Mouse (Mus musculus): ENCODE measurements at regions not wholly inside any gene's neighbourhood (a gene's known extent, or its start where the extent isn't known, plus 50 kb on each side); places are given as distances from the start of the nearest gene placed in this dataset.

GRCm38 (mm10) chr2:179210164-179210805, 231.9 kb upstream of the Cdh4 start:
- no peak for ATAC-seq (replicated peaks; ENCODE audit: insufficient number of reproducible peaks, low FRiP score, low TSS enrichment, poor library complexity, severe bottlenecking)

- ATAC-seq (replicated peaks; ENCODE audit: insufficient number of reproducible peaks, low FRiP score, low TSS enrichment, poor library complexity, severe bottlenecking): no peak
These were observed 225.5 kb upstream of the Cdh4 start for GRCm38 (mm10) chr2:179216773-179217172.

- ATAC-seq (replicated peaks; ENCODE audit: insufficient number of reproducible peaks, low FRiP score, low TSS enrichment, poor library complexity, severe bottlenecking): no peak
These were observed 214.1 kb upstream of the Cdh4 start for GRCm38 (mm10) chr2:179228096-179228495.

GRCm38 (mm10) chr2:179231708-179232354, 210.4 kb upstream of the Cdh4 start:
- no peak for ATAC-seq (replicated peaks; ENCODE audit: insufficient number of reproducible peaks, low FRiP score, low TSS enrichment, poor library complexity, severe bottlenecking)

GRCm38 (mm10) chr2:179238166-179238565, 204.1 kb upstream of the Cdh4 start:
- no peak for ATAC-seq (replicated peaks; ENCODE audit: insufficient number of reproducible peaks, low FRiP score, low TSS enrichment, poor library complexity, severe bottlenecking)

GRCm38 (mm10) chr2:179260892-179261291, 181.3 kb upstream of the Cdh4 start:
- ATAC-seq (replicated peaks; ENCODE audit: insufficient number of reproducible peaks, low FRiP score, low TSS enrichment, poor library complexity, severe bottlenecking): no peak

- ATAC-seq (replicated peaks; ENCODE audit: insufficient number of reproducible peaks, low FRiP score, low TSS enrichment, poor library complexity, severe bottlenecking): no peak
These were observed 178.3 kb upstream of the Cdh4 start for GRCm38 (mm10) chr2:179263888-179264287.

GRCm38 (mm10) chr2:179265436-179265835, 176.8 kb upstream of the Cdh4 start:
- ATAC-seq (replicated peaks; ENCODE audit: insufficient number of reproducible peaks, low FRiP score, low TSS enrichment, poor library complexity, severe bottlenecking): no peak

- no peak for ATAC-seq (replicated peaks; ENCODE audit: insufficient number of reproducible peaks, low FRiP score, low TSS enrichment, poor library complexity, severe bottlenecking)
These were observed 164.9 kb upstream of the Cdh4 start for GRCm38 (mm10) chr2:179277204-179277886.

- ATAC-seq (replicated peaks; ENCODE audit: insufficient number of reproducible peaks, low FRiP score, low TSS enrichment, poor library complexity, severe bottlenecking): no peak
These were observed 164.3 kb upstream of the Cdh4 start for GRCm38 (mm10) chr2:179277887-179278282.

GRCm38 (mm10) chr2:179282276-179282675, 160.0 kb upstream of the Cdh4 start:
- ATAC-seq (replicated peaks; ENCODE audit: insufficient number of reproducible peaks, low FRiP score, low TSS enrichment, poor library complexity, severe bottlenecking): no peak

- ATAC-seq (replicated peaks; ENCODE audit: insufficient number of reproducible peaks, low FRiP score, low TSS enrichment, poor library complexity, severe bottlenecking): no peak
These were observed 151.8 kb upstream of the Cdh4 start for GRCm38 (mm10) chr2:179290394-179290793.

- ATAC-seq (replicated peaks; ENCODE audit: insufficient number of reproducible peaks, low FRiP score, low TSS enrichment, poor library complexity, severe bottlenecking): no peak
These were observed 151.1 kb upstream of the Cdh4 start for GRCm38 (mm10) chr2:179291046-179291563.

GRCm38 (mm10) chr2:179291958-179292357, 150.3 kb upstream of the Cdh4 start:
- no peak for ATAC-seq (replicated peaks; ENCODE audit: insufficient number of reproducible peaks, low FRiP score, low TSS enrichment, poor library complexity, severe bottlenecking)

GRCm38 (mm10) chr2:179292566-179292965, 149.7 kb upstream of the Cdh4 start:
- ATAC-seq (replicated peaks; ENCODE audit: insufficient number of reproducible peaks, low FRiP score, low TSS enrichment, poor library complexity, severe bottlenecking): no peak

- no peak for ATAC-seq (replicated peaks; ENCODE audit: insufficient number of reproducible peaks, low FRiP score, low TSS enrichment, poor library complexity, severe bottlenecking)
These were observed 149.1 kb upstream of the Cdh4 start for GRCm38 (mm10) chr2:179293114-179293513.

GRCm38 (mm10) chr2:179297057-179297456, 145.2 kb upstream of the Cdh4 start:
- ATAC-seq (replicated peaks; ENCODE audit: insufficient number of reproducible peaks, low FRiP score, low TSS enrichment, poor library complexity, severe bottlenecking): no peak

- ATAC-seq (replicated peaks; ENCODE audit: insufficient number of reproducible peaks, low FRiP score, low TSS enrichment, poor library complexity, severe bottlenecking): no peak
These were observed 138.5 kb upstream of the Cdh4 start for GRCm38 (mm10) chr2:179303765-179304164.

- ATAC-seq (replicated peaks; ENCODE audit: insufficient number of reproducible peaks, low FRiP score, low TSS enrichment, poor library complexity, severe bottlenecking): no peak
These were observed 134.8 kb upstream of the Cdh4 start for GRCm38 (mm10) chr2:179307286-179307931.
